Mouse (Mus musculus) lung, postnatal 0 days (tissue): ENCODE measurements around the gene Akr1b7.

Source experiments
- CTCF ChIP-seq: IDR thresholded peaks from 2 replicates; pipeline ENCODE4 v1.5.1; 2016; ENCODE audit warnings: antibody characterized with exemption, mild to moderate bottlenecking
- EP300 ChIP-seq: IDR thresholded peaks from 2 replicates; pipeline ENCODE4 v1.6.1; 2016; ENCODE audit warnings: antibody characterized with exemption, mild to moderate bottlenecking, control low read depth

GRCm38 (mm10) chr6:34412023-34412422 is at the start of gene Akr1b7:
- TF ChIP-seq EP300: no peak
- no peak for TF ChIP-seq CTCF
